Mouse (Mus musculus) neural tube, embryonic 13.5 days (tissue): Measurements from ENCODE around the gene Gm6217. TPM values are rescaled to one million over a fixed set of nuclear protein-coding genes. Genes with fewer than 3 reads are reported as not detected.
A peak's percentile ranks its signal among the peaks of the same experiment; 100 is the strongest.
"Not testable (repeated sequence)": the region's sequence is repeated elsewhere in the genome, so short reads cannot be mapped to it uniquely, and the experiment has no call there.

ENCODE experiments used
- ATAC-seq: fragments of 200-750 bp; cut with Nextera tagmentation; 2 replicates; pipeline ENCODE4 v1.8.0; 2017; ENCODE audit warnings: low read depth, mild to moderate bottlenecking, moderate TSS enrichment, moderate library complexity
- H3K27ac ChIP-seq: fragments of 300-500 bp; sonication (generic); replicated peaks from 2 replicates; pipeline ENCODE4 v1.5.1; 2015; ENCODE audit warnings: moderate library complexity, mild to moderate bottlenecking, inconsistent platforms
- H3K27me3 ChIP-seq: fragments of 300-500 bp; sonication (generic); 2 replicates; pipeline ENCODE4 v1.6.1; 2015; ENCODE audit warnings: mild to moderate bottlenecking, inconsistent platforms
- H3K36me3 ChIP-seq: fragments of 300-500 bp; sonication (generic); 2 replicates; pipeline ENCODE4 v1.6.1; 2015; ENCODE audit warnings: mild to moderate bottlenecking, inconsistent platforms
- H3K4me1 ChIP-seq: fragments of 300-500 bp; sonication (generic); replicated peaks from 2 replicates; pipeline ENCODE4 v1.6.1; 2015; ENCODE audit warnings: inconsistent platforms
- H3K4me2 ChIP-seq: fragments of 300-500 bp; sonication (generic); 2 replicates; pipeline ENCODE4 v1.6.1; 2015; ENCODE audit warnings: inconsistent platforms, mild to moderate bottlenecking, moderate library complexity
- H3K4me3 ChIP-seq: fragments of 300-500 bp; sonication (generic); 2 replicates; pipeline ENCODE4 v1.5.1; 2015; ENCODE audit warnings: mild to moderate bottlenecking, inconsistent platforms
- H3K9ac ChIP-seq: fragments of 300-500 bp; sonication (generic); 2 replicates; pipeline ENCODE4 v1.6.1; 2015; ENCODE audit warnings: moderate library complexity, mild to moderate bottlenecking, inconsistent platforms
- H3K9me3 ChIP-seq: fragments of 300-500 bp; sonication (generic); 2 replicates; pipeline ENCODE4 v1.6.1; 2016; ENCODE audit warnings: inconsistent platforms
- WGBS: fragments of 180-500 bp; shearing (Covaris S2); methylation state at CpG from one replicate; pipeline ENCODE4 v1.1.7; 2015; 5-methylcytosine and 5-hydroxymethylcytosine counted together
- polyA plus RNA-seq: library from polyadenylated mRNA; unstranded; fragments of >200 nt; fragmentation: Nextera tagmentation; extraction: Ambion mirVana; gene quantifications from 2 replicates; pipeline ENCODE4 v1.2.1, GENCODE M21; 2015

Gm6217 gene
- not detected in 2 replicates for polyA plus RNA-seq

GRCm38 (mm10) chr1:82931326-82931725 is at the start of gene Gm6217:
Gene Gm6217 (minus strand): TSS chr1:82931399.
- not testable (repeated sequence) for H3K4me2 ChIP-seq, H3K4me1 ChIP-seq, H3K4me3 ChIP-seq, H3K9ac ChIP-seq, H3K27ac ChIP-seq, H3K9me3 ChIP-seq, H3K36me3 ChIP-seq, H3K27me3 ChIP-seq, ATAC-seq
- no CpG with 5 or more reads among the region's 6 CpGs for WGBS

GRCm38 (mm10) chr1:82977840-82978239 is 46.6 kb upstream of the Gm6217 start:
- no peak for ATAC-seq
- no peaks in the 10 kb centered on the region for H3K9me3 ChIP-seq
- no peaks in the 10 kb centered on the region for H3K4me1 ChIP-seq
- H3K9ac ChIP-seq: no peak overlapping the region
- H3K36me3 ChIP-seq: no peaks in the 10 kb centered on the region
- no peak overlapping the region for H3K4me3 ChIP-seq
- no peak overlapping the region for H3K4me2 ChIP-seq
- H3K27ac ChIP-seq: no peak overlapping the region
- no peaks in the 10 kb centered on the region for H3K27me3 ChIP-seq

GRCm38 (mm10) chr1:82975750-82976149 is 44.6 kb upstream of the Gm6217 start:
- H3K9me3 ChIP-seq: no peaks in the 10 kb centered on the region
- H3K36me3 ChIP-seq: no peaks in the 10 kb centered on the region
- ATAC-seq: no peak
- no peak overlapping the region for H3K27ac ChIP-seq
- H3K4me3 ChIP-seq: no peak overlapping the region
- no peaks in the 10 kb centered on the region for H3K27me3 ChIP-seq
- H3K4me1 ChIP-seq: no peaks in the 10 kb centered on the region
- no peak overlapping the region for H3K9ac ChIP-seq
- WGBS: 87% methylated on average over 5 of the region's 5 CpGs
- no peak overlapping the region for H3K4me2 ChIP-seq

- no peak for ATAC-seq
- Histone ChIP-seq H3K9ac (no peak overlapping the region), H3K36me3 (no peaks in the 10 kb centered on the region), H3K27ac (no peak overlapping the region), H3K27me3 (no peaks in the 10 kb centered on the region), H3K9me3 (no peaks in the 10 kb centered on the region), H3K4me2 (no peak overlapping the region), H3K4me3 (no peak overlapping the region), H3K4me1 (no peaks in the 10 kb centered on the region)
- WGBS: 93% methylated on average over 9 of the region's 9 CpGs
These were observed 43.1 kb upstream of the Gm6217 start for GRCm38 (mm10) chr1:82974342-82974741.

- H3K36me3 ChIP-seq: no peaks in the 10 kb centered on the region
- H3K4me1 ChIP-seq: no peaks in the 10 kb centered on the region
- 80% methylated on average over 6 of the region's 6 CpGs for WGBS
- no peaks in the 10 kb centered on the region for H3K9me3 ChIP-seq
- no peak overlapping the region for H3K9ac ChIP-seq
- H3K27me3 ChIP-seq: no peaks in the 10 kb centered on the region
- H3K27ac ChIP-seq: no peak overlapping the region
- H3K4me3 ChIP-seq: no peak overlapping the region
- no peak for ATAC-seq
- no peak overlapping the region for H3K4me2 ChIP-seq
These were observed 42.7 kb upstream of the Gm6217 start for GRCm38 (mm10) chr1:82973901-82974300.

GRCm38 (mm10) chr1:82973244-82973643 is 42.0 kb upstream of the Gm6217 start:
- Histone ChIP-seq H3K9me3 (no peaks in the 10 kb centered on the region), H3K27me3 (no peaks in the 10 kb centered on the region), H3K36me3 (no peaks in the 10 kb centered on the region), H3K4me3 (no peak overlapping the region), H3K9ac (no peak overlapping the region), H3K4me2 (no peak overlapping the region), H3K4me1 (no peaks in the 10 kb centered on the region), H3K27ac (0 out of 2 replicates have a peak overlapping the region, but pooled peaks have one; percentile 14)
- no peak for ATAC-seq
- WGBS: 82% methylated on average over 1 of the region's 1 CpGs

- H3K4me1 ChIP-seq: no peaks in the 10 kb centered on the region
- no peak overlapping the region for H3K9ac ChIP-seq
- H3K4me3 ChIP-seq: no peak overlapping the region
- no peaks in the 10 kb centered on the region for H3K36me3 ChIP-seq
- H3K27me3 ChIP-seq: no peaks in the 10 kb centered on the region
- no peak overlapping the region for H3K4me2 ChIP-seq
- H3K9me3 ChIP-seq: no peaks in the 10 kb centered on the region
- no peak overlapping the region for H3K27ac ChIP-seq
- WGBS: 72% methylated on average over 4 of the region's 4 CpGs
- no peak for ATAC-seq
These were observed 40.8 kb upstream of the Gm6217 start for GRCm38 (mm10) chr1:82972046-82972445.

GRCm38 (mm10) chr1:82966413-82966812 is 35.2 kb upstream of the Gm6217 start:
- H3K9ac ChIP-seq: no peak overlapping the region
- peak; percentile 56; the same call in 1 of the 2 replicates for ATAC-seq
- no peaks in the 10 kb centered on the region for H3K36me3 ChIP-seq
- H3K4me3 ChIP-seq: no peak overlapping the region
- 47% methylated on average over 3 of the region's 3 CpGs for WGBS
- H3K4me2 ChIP-seq: no peak overlapping the region
- H3K27ac ChIP-seq: no peak overlapping the region
- no peaks in the 10 kb centered on the region for H3K4me1 ChIP-seq
- H3K27me3 ChIP-seq: no peaks in the 10 kb centered on the region
- H3K9me3 ChIP-seq: no peaks in the 10 kb centered on the region

GRCm38 (mm10) chr1:82959870-82960385 is 28.7 kb upstream of the Gm6217 start, which contains the start of gene Gm47955:
Gene Gm47955 (plus strand): TSS chr1:82960286.
- WGBS: 93% methylated on average over 11 of the region's 11 CpGs
- Histone ChIP-seq H3K4me2 (no peak within 1 kb of the TSS), H3K9me3 (no peaks in the 10 kb centered on the region), H3K4me3 (no peak within 1 kb of the TSS), H3K36me3 (no peaks in the 10 kb centered on the region), H3K4me1 (no peaks in the 10 kb centered on the region), H3K27ac (no peak within 1 kb of the TSS), H3K9ac (no peak within 1 kb of the TSS), H3K27me3 (no peaks in the 10 kb centered on the region)
- ATAC-seq: no peak

- not testable (repeated sequence) for H3K4me2 ChIP-seq, ATAC-seq, H3K27ac ChIP-seq, H3K27me3 ChIP-seq, H3K9ac ChIP-seq, H3K36me3 ChIP-seq, H3K4me3 ChIP-seq, H3K4me1 ChIP-seq, H3K9me3 ChIP-seq
These were observed 24.7 kb upstream of the Gm6217 start, which contains the start of gene Gm7544 for GRCm38 (mm10) chr1:82955913-82956312. Gene Gm7544 (minus strand): TSS chr1:82956013.

- WGBS: 78% methylated on average over 2 of the region's 2 CpGs
- H3K4me1 ChIP-seq: no peaks in the 10 kb centered on the region
- H3K9me3 ChIP-seq: no peaks in the 10 kb centered on the region
- ATAC-seq: no peak
- H3K4me3 ChIP-seq: no peak overlapping the region
- H3K4me2 ChIP-seq: no peak overlapping the region
- H3K27ac ChIP-seq: no peak overlapping the region
- no peaks in the 10 kb centered on the region for H3K36me3 ChIP-seq
- no peak overlapping the region for H3K9ac ChIP-seq
- no peaks in the 10 kb centered on the region for H3K27me3 ChIP-seq
These were observed 17.4 kb upstream of the Gm6217 start for GRCm38 (mm10) chr1:82948601-82949000.

- not testable (repeated sequence) for H3K36me3 ChIP-seq, H3K4me1 ChIP-seq, H3K9me3 ChIP-seq, H3K9ac ChIP-seq, H3K27ac ChIP-seq, H3K27me3 ChIP-seq, H3K4me3 ChIP-seq, ATAC-seq, H3K4me2 ChIP-seq
- 100% methylated on average over 2 of the region's 2 CpGs for WGBS
These were observed 14.8 kb upstream of the Gm6217 start for GRCm38 (mm10) chr1:82946029-82946428.

- H3K9ac ChIP-seq, H3K4me3 ChIP-seq, H3K4me2 ChIP-seq, H3K36me3 ChIP-seq, H3K27ac ChIP-seq, H3K27me3 ChIP-seq, ATAC-seq, H3K4me1 ChIP-seq, H3K9me3 ChIP-seq: not testable (repeated sequence)
- no CpG with 5 or more reads among the region's 6 CpGs for whole genome bisulfite sequencing
These were observed 12.1 kb upstream of the Gm6217 start, which contains the start of gene A030003K21Rik for GRCm38 (mm10) chr1:82943295-82943694. Gene A030003K21Rik (minus strand): TSS chr1:82943388.
